Mouse (Mus musculus) CD4-positive, CD25-positive, alpha-beta regulatory T cell, adult 9 weeks (primary cell): ENCODE measurements around the gene Olfr738. TPM values are rescaled to one million over a fixed set of nuclear protein-coding genes. Genes with fewer than 3 reads are reported as not detected.

ENCODE experiments used
- polyA plus RNA-seq: library from polyadenylated mRNA; unstranded; fragments of 100-300 nt; shearing (Covaris generic); gene quantifications from one replicate; pipeline ENCODE4 v1.2.1, GENCODE M21; 2017

Olfr738 gene
- polyA plus RNA-seq = not detected

DNA sequence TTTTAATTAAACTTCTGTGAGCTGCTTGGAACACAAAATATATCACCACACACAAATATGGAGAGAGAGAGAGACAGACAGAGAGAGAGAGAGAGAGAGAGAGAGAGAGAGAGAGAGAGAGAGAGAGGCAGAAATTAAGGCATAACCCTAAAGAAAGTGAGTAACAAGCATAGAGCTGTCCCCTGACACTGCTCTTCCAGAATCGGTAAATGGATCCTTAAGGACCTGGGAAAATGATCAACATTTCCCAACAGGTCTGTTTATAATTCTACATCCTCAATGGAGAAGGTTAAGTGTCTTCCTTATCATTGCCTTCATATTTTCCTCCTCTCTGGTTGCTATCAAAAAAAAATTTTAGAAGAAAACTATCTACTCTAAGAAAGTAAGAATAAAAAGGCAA, at the start of gene Olfr738:
Gene Olfr738 (plus strand): TSS at position 301 of the 400 bp plus-strand sequence.

GRCm38 (mm10) chr14:50357593-50357992, 49.8 kb upstream of the Olfr738 start, which contains the start of gene Tlr11:
Tlr11 (plus strand) TSS chr14:50357914.

DNA sequence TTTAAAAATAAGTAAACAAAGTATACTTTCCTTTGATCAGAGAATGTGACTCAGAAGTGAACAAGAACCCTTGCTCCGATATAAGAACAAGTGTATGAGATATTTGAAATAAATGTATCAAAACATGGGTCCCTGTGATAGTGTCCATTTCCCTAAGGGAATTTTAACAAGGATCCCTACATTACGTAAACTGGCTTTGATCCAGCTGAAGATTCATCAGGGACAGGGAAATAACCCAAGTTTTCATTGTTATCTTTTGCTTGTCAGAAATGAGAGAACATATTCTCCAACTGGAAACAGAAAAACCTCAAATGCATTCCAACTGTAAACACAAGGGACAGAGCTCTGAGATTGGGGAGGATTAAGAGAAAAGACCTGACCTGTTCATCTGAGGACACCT, 26.5 kb upstream of the Olfr738 start, which contains the start of gene Olfr736:
Gene Olfr736 (plus strand): TSS at position 301 of the 400 bp plus-strand sequence.

DNA sequence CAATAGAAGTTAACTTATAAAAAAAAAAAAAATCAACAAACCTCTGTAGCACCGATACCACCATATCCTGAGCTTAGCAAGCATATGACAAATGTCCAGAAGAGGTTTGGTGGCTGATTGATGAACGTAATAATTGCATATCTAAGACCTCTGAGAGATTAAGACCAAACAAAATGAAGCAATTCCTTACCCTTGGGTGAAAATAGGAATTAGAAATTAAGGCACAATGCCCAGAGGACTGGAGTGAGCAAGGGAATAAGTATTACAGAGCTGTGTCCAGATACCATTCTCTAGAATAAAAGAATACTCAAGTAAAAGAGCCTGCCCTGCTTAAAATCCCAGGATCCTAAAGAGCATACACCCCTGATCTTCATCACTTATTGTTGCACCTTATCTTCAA, 11.0 kb downstream of the Olfr738 start, which contains the start of gene Olfr739:
Gene Olfr739 (plus strand): TSS at position 301 of the 400 bp plus-strand sequence.

DNA sequence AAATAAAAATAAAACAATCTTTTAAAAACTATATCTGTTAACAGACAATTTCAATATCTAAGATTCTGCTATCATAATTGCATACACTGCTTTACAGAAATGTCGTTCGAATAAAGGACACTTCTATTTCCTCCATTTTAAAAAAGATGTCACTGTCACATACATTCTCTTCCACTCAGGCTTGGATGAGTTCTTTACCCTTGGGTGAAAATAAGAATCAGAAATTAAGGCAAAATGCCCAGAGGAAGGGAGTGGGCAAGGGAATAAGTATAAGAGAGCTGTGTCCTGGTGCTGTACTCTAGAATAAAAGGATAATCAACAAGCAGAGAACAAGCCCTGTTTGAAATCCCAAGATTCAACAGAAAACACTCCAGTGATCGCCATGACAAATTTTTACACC, 37.9 kb downstream of the Olfr738 start, which contains the start of gene Olfr740:
Gene Olfr740 (plus strand): TSS at position 301 of the 400 bp plus-strand sequence.

Other genes starting within 250 kb of the Olfr738 start
- gene Olfr730, start 219.4 kb upstream of the Olfr738 start, polyA plus RNA-seq = not detected
- gene Olfr731, start 165.7 kb upstream of the Olfr738 start, polyA plus RNA-seq = 0.06 TPM
- not detected for gene Olfr732, start 123.4 kb upstream of the Olfr738 start, polyA plus RNA-seq
- 0.07 TPM for gene Olfr733, start 106.0 kb upstream of the Olfr738 start, polyA plus RNA-seq
- not detected for gene Olfr734, start 80.8 kb upstream of the Olfr738 start, polyA plus RNA-seq
- gene Olfr735, start 58.7 kb upstream of the Olfr738 start, polyA plus RNA-seq = not detected
- not detected for gene Tlr11, start 49.7 kb upstream of the Olfr738 start, polyA plus RNA-seq
- not detected for gene Olfr736, start 26.4 kb upstream of the Olfr738 start, polyA plus RNA-seq
- gene Olfr739, start 11.1 kb downstream of the Olfr738 start, polyA plus RNA-seq = not detected
- gene Olfr740, start 38.0 kb downstream of the Olfr738 start, polyA plus RNA-seq = not detected
- gene Olfr741, start 65.2 kb downstream of the Olfr738 start, polyA plus RNA-seq = not detected
- not detected for gene Olfr742, start 96.0 kb downstream of the Olfr738 start, polyA plus RNA-seq
- not detected for gene Olfr743, start 114.3 kb downstream of the Olfr738 start, polyA plus RNA-seq
- not detected for gene Olfr744, start 207.3 kb downstream of the Olfr738 start, polyA plus RNA-seq
- gene Olfr745, start 231.8 kb downstream of the Olfr738 start, polyA plus RNA-seq = not detected
- gene Olfr746, start 239.5 kb downstream of the Olfr738 start, polyA plus RNA-seq = not detected